Mouse (Mus musculus): Measurements from ENCODE around the gene Olfr461. TPM values are rescaled to one million over a fixed set of nuclear protein-coding genes. Genes with fewer than 3 reads are reported as not detected.
"Not testable (repeated sequence)": the region's sequence is repeated elsewhere in the genome, so short reads cannot be mapped to it uniquely, and the experiment has no call there.

Olfr461 gene
- 0.10 and 0.24 TPM in 2 replicates for polyA plus RNA-seq (2016; fragmentation: Nextera tagmentation; extraction: Ambion mirVana)

GRCm38 (mm10) chr6:40554950-40555349 lies at the start of gene Olfr461:
Gene Olfr461 (minus strand): TSS chr6:40555050.
- no peaks in the 10 kb centered on the region for H3K36me3 ChIP-seq (replicated peaks)
- no peak within 1 kb of the TSS for H3K27ac ChIP-seq
- no peak within 1 kb of the TSS for H3K4me3 ChIP-seq
- no peak for DNase-seq (ENCODE audit: extremely low spot score, low spot score)
- H3K27me3 ChIP-seq (ENCODE audit: poor library complexity, severe bottlenecking), result no peaks in the 10 kb centered on the region
- H3K9me3 ChIP-seq, result no peaks in the 10 kb centered on the region
- 79% methylated on average over 2 of the region's 2 CpGs for WGBS
- H3K4me1 ChIP-seq, result no peaks in the 10 kb centered on the region

GRCm38 (mm10) chr6:40598546-40598945 lies 43.7 kb upstream of the Olfr461 start:
- H3K4me1 ChIP-seq; H3K4me3 ChIP-seq; H3K9me3 ChIP-seq; H3K27ac ChIP-seq; H3K27me3 ChIP-seq (ENCODE audit: poor library complexity, severe bottlenecking); H3K36me3 ChIP-seq (replicated peaks); DNase-seq (ENCODE audit: extremely low spot score, low spot score): not testable (repeated sequence)
- 31% methylated on average over 4 of the region's 4 CpGs for WGBS

- H3K9me3 ChIP-seq, result no peaks in the 10 kb centered on the region
- WGBS, result 81% methylated on average over 3 of the region's 3 CpGs
- no peaks in the 10 kb centered on the region for H3K36me3 ChIP-seq (replicated peaks)
- no peak for DNase-seq (ENCODE audit: extremely low spot score, low spot score)
- H3K27me3 ChIP-seq (ENCODE audit: poor library complexity, severe bottlenecking), result no peaks in the 10 kb centered on the region
- H3K4me3 ChIP-seq, result no peak overlapping the region
- no peaks in the 10 kb centered on the region for H3K4me1 ChIP-seq
- H3K27ac ChIP-seq, result no peak overlapping the region
Measured at GRCm38 (mm10) chr6:40594804-40595550, 40.1 kb upstream of the Olfr461 start.

- Histone ChIP-seq H3K36me3 (replicated peaks) (no peaks in the 10 kb centered on the region), H3K4me1 (no peaks in the 10 kb centered on the region), H3K27me3 (ENCODE audit: poor library complexity, severe bottlenecking) (no peaks in the 10 kb centered on the region), H3K9me3 (no peaks in the 10 kb centered on the region), H3K27ac (no peak overlapping the region), H3K4me3 (no peak overlapping the region)
- DNase-seq (ENCODE audit: extremely low spot score, low spot score), result no peak
- 88% methylated on average over 2 of the region's 2 CpGs for WGBS
Measured at GRCm38 (mm10) chr6:40588346-40588745, 33.5 kb upstream of the Olfr461 start.

- DNase-seq (ENCODE audit: extremely low spot score, low spot score), result no peak
- Histone ChIP-seq H3K4me3 (no peak within 1 kb of the TSS), H3K9me3 (no peaks in the 10 kb centered on the region), H3K4me1 (no peaks in the 10 kb centered on the region), H3K36me3 (replicated peaks) (no peaks in the 10 kb centered on the region), H3K27me3 (ENCODE audit: poor library complexity, severe bottlenecking) (no peaks in the 10 kb centered on the region), H3K27ac (no peak within 1 kb of the TSS)
- WGBS, result 86% methylated on average over 5 of the region's 5 CpGs
Measured at GRCm38 (mm10) chr6:40585645-40586044, 30.8 kb upstream of the Olfr461 start, which contains the start of gene Clec5a. Gene Clec5a (minus strand): TSS chr6:40585821.

GRCm38 (mm10) chr6:40584336-40584735 lies 29.5 kb upstream of the Olfr461 start:
- Histone ChIP-seq H3K9me3 (no peaks in the 10 kb centered on the region), H3K27me3 (ENCODE audit: poor library complexity, severe bottlenecking) (no peaks in the 10 kb centered on the region), H3K27ac (no peak overlapping the region), H3K4me1 (no peaks in the 10 kb centered on the region), H3K4me3 (no peak overlapping the region), H3K36me3 (replicated peaks) (no peaks in the 10 kb centered on the region)
- no peak for DNase-seq (ENCODE audit: extremely low spot score, low spot score)
- WGBS, result 88% methylated on average over 6 of the region's 6 CpGs

- WGBS, result 91% methylated on average over 1 of the region's 1 CpGs
- Histone ChIP-seq H3K4me1 (no peaks in the 10 kb centered on the region), H3K27me3 (ENCODE audit: poor library complexity, severe bottlenecking) (no peaks in the 10 kb centered on the region), H3K9me3 (no peaks in the 10 kb centered on the region), H3K27ac (no peak overlapping the region), H3K36me3 (replicated peaks) (no peaks in the 10 kb centered on the region), H3K4me3 (no peak overlapping the region)
- DNase-seq (ENCODE audit: extremely low spot score, low spot score), result no peak
Measured at GRCm38 (mm10) chr6:40576305-40576704, 21.5 kb upstream of the Olfr461 start.

- DNase-seq (ENCODE audit: extremely low spot score, low spot score), result no peak
- Histone ChIP-seq H3K4me3 (no peak overlapping the region), H3K4me1 (no peaks in the 10 kb centered on the region), H3K36me3 (replicated peaks) (no peaks in the 10 kb centered on the region), H3K27me3 (ENCODE audit: poor library complexity, severe bottlenecking) (no peaks in the 10 kb centered on the region), H3K9me3 (no peaks in the 10 kb centered on the region), H3K27ac (no peak overlapping the region)
- 84% methylated on average over 3 of the region's 3 CpGs for WGBS
Measured at GRCm38 (mm10) chr6:40573618-40574017, 18.8 kb upstream of the Olfr461 start.

- 92% methylated on average over 3 of the region's 3 CpGs for WGBS
- H3K36me3 ChIP-seq (replicated peaks), result no peaks in the 10 kb centered on the region
- no peak for DNase-seq (ENCODE audit: extremely low spot score, low spot score)
- no peak within 1 kb of the TSS for H3K27ac ChIP-seq
- H3K9me3 ChIP-seq, result no peaks in the 10 kb centered on the region
- no peaks in the 10 kb centered on the region for H3K27me3 ChIP-seq (ENCODE audit: poor library complexity, severe bottlenecking)
- no peaks in the 10 kb centered on the region for H3K4me1 ChIP-seq
- no peak within 1 kb of the TSS for H3K4me3 ChIP-seq
Measured at GRCm38 (mm10) chr6:40569187-40569586, 14.3 kb upstream of the Olfr461 start, which contains the start of gene Olfr460. Gene Olfr460 (plus strand): TSS chr6:40569487.

GRCm38 (mm10) chr6:40544690-40545089 lies 10.2 kb downstream of the Olfr461 start:
- no peaks in the 10 kb centered on the region for H3K36me3 ChIP-seq (replicated peaks)
- DNase-seq (ENCODE audit: extremely low spot score, low spot score), result no peak
- WGBS, result 85% methylated on average over 10 of the region's 10 CpGs
- H3K4me3 ChIP-seq, result no peak overlapping the region
- no peak overlapping the region for H3K27ac ChIP-seq
- H3K27me3 ChIP-seq (ENCODE audit: poor library complexity, severe bottlenecking), result no peaks in the 10 kb centered on the region
- no peaks in the 10 kb centered on the region for H3K4me1 ChIP-seq
- no peaks in the 10 kb centered on the region for H3K9me3 ChIP-seq

- 96% methylated on average over 1 of the region's 1 CpGs for WGBS
- Histone ChIP-seq H3K36me3 (replicated peaks) (no peaks in the 10 kb centered on the region), H3K4me1 (no peaks in the 10 kb centered on the region), H3K27ac (no peak within 1 kb of the TSS), H3K9me3 (no peaks in the 10 kb centered on the region), H3K4me3 (no peak within 1 kb of the TSS), H3K27me3 (ENCODE audit: poor library complexity, severe bottlenecking) (no peaks in the 10 kb centered on the region)
- no peak for DNase-seq (ENCODE audit: extremely low spot score, low spot score)
Measured at GRCm38 (mm10) chr6:40519408-40519807, 35.4 kb downstream of the Olfr461 start, which contains the start of gene Prss37. Gene Prss37 (minus strand): TSS chr6:40519508.

- Histone ChIP-seq H3K27me3 (ENCODE audit: poor library complexity, severe bottlenecking) (no peaks in the 10 kb centered on the region), H3K27ac (no peak within 1 kb of the TSS), H3K9me3 (no peaks in the 10 kb centered on the region), H3K36me3 (replicated peaks) (no peaks in the 10 kb centered on the region), H3K4me3 (no peak within 1 kb of the TSS), H3K4me1 (no peaks in the 10 kb centered on the region)
- 89% methylated on average over 3 of the region's 3 CpGs for WGBS
- no peak for DNase-seq (ENCODE audit: extremely low spot score, low spot score)
Measured at GRCm38 (mm10) chr6:40493229-40493628, 61.6 kb downstream of the Olfr461 start, which contains the start of gene Tas2r108. Gene Tas2r108 (plus strand): TSS chr6:40493529.

Data from forebrain, embryonic 10.5 days (tissue).